Mouse (Mus musculus): Measurements from ENCODE around the gene Tigd3.

GRCm38 (mm10) chr19:5925311-5925855 lies 31.4 kb upstream of the Tigd3 start:
- TF ChIP-seq POLR2A (IDR thresholded peaks at IDR 0.05; ENCODE audit: borderline replicate concordance, extremely low read depth, low read depth, low read length) (no peak), CTCF (IDR thresholded peaks at IDR 0.05; ENCODE audit: insufficient read depth, low read length) (no peak)

Measured in lung, adult 2 months (tissue).